Mouse (Mus musculus): ENCODE data around the gene Gpr153. TPM values are rescaled to one million over a fixed set of nuclear protein-coding genes. Genes with fewer than 3 reads are reported as not detected.

Gene Gpr153
- polyA plus RNA-seq, 1 experiment from 2014 or later, result 14.0 TPM

- no peak overlapping the region for H3K4me2 ChIP-seq (ENCODE audit: low read length)
- H3K36me3 ChIP-seq (ENCODE audit: control insufficient read depth, insufficient read depth, low read length), result peaks cover 2% of the 10 kb centered on the region; the same call in 1 of the 2 replicates
- 87% methylated on average over 13 of the region's 13 CpGs for WGBS
- no peak overlapping the region for H3K9ac ChIP-seq (replicated peaks; ENCODE audit: low read length)
- H3K9me3 ChIP-seq (ENCODE audit: control insufficient read depth, low read length), result no peaks in the 10 kb centered on the region
- H3K4me1 ChIP-seq (ENCODE audit: control insufficient read depth, insufficient read depth, low read length), result peaks cover 17% of the 10 kb centered on the region; the same call in 1 of the 2 replicates
- no peak overlapping the region for H3K27ac ChIP-seq (replicated peaks; ENCODE audit: low read depth, low read length)
- no peak for ATAC-seq (ENCODE audit: low FRiP score, low TSS enrichment)
- H3K27me3 ChIP-seq (ENCODE audit: control insufficient read depth, insufficient read depth, low read length), result peaks cover 16% of the 10 kb centered on the region; the same call in 1 of the 2 replicates
- no peak for DNase-seq
- no peak overlapping the region for H3K4me3 ChIP-seq (replicated peaks; ENCODE audit: low read depth, low read length)
Measured at GRCm38 (mm10) chr4:152269967-152270366, 4.1 kb upstream of the Gpr153 start.

GRCm38 (mm10) chr4:152270599-152270998, 3.4 kb upstream of the Gpr153 start:
- Histone ChIP-seq H3K27ac (replicated peaks; ENCODE audit: low read depth, low read length) (no peak overlapping the region), H3K9me3 (ENCODE audit: control insufficient read depth, low read length) (no peaks in the 10 kb centered on the region), H3K4me2 (ENCODE audit: low read length) (no peak overlapping the region), H3K27me3 (ENCODE audit: control insufficient read depth, insufficient read depth, low read length) (peaks cover 22% of the 10 kb centered on the region), H3K4me1 (ENCODE audit: control insufficient read depth, insufficient read depth, low read length) (peaks cover 17% of the 10 kb centered on the region; the same call in 1 of the 2 replicates), H3K9ac (replicated peaks; ENCODE audit: low read length) (no peak overlapping the region), H3K4me3 (replicated peaks; ENCODE audit: low read depth, low read length) (no peak overlapping the region), H3K36me3 (ENCODE audit: control insufficient read depth, insufficient read depth, low read length) (no peaks in the 10 kb centered on the region; the same call in 1 of the 2 replicates)
- WGBS, result 76% methylated on average over 9 of the region's 9 CpGs
- DNase-seq (no peak), ATAC-seq (ENCODE audit: low FRiP score, low TSS enrichment) (no peak)

- WGBS, result 90% methylated on average over 11 of the region's 11 CpGs
- H3K36me3 ChIP-seq (ENCODE audit: control insufficient read depth, insufficient read depth, low read length), result no peaks in the 10 kb centered on the region; the same call in 1 of the 2 replicates
- no peak for ATAC-seq (ENCODE audit: low FRiP score, low TSS enrichment)
- no peak for DNase-seq
- H3K27me3 ChIP-seq (ENCODE audit: control insufficient read depth, insufficient read depth, low read length), result peaks cover 29% of the 10 kb centered on the region
- H3K4me2 ChIP-seq (ENCODE audit: low read length), result no peak overlapping the region
- H3K27ac ChIP-seq (replicated peaks; ENCODE audit: low read depth, low read length), result no peak overlapping the region
- H3K4me3 ChIP-seq (replicated peaks; ENCODE audit: low read depth, low read length), result no peak overlapping the region
- H3K9ac ChIP-seq (replicated peaks; ENCODE audit: low read length), result no peak overlapping the region
- peaks cover 17% of the 10 kb centered on the region; the same call in 1 of the 2 replicates for H3K4me1 ChIP-seq (ENCODE audit: control insufficient read depth, insufficient read depth, low read length)
- no peaks in the 10 kb centered on the region for H3K9me3 ChIP-seq (ENCODE audit: control insufficient read depth, low read length)
Measured at GRCm38 (mm10) chr4:152271334-152271733, 2.7 kb upstream of the Gpr153 start.

- no peaks in the 10 kb centered on the region for H3K9me3 ChIP-seq (ENCODE audit: control insufficient read depth, low read length)
- peaks cover 36% of the 10 kb centered on the region for H3K27me3 ChIP-seq (ENCODE audit: control insufficient read depth, insufficient read depth, low read length)
- H3K9ac ChIP-seq (replicated peaks; ENCODE audit: low read length), result no peak overlapping the region
- H3K4me2 ChIP-seq (ENCODE audit: low read length), result no peak overlapping the region
- DNase-seq (no peak), ATAC-seq (ENCODE audit: low FRiP score, low TSS enrichment) (no peak)
- peaks cover 17% of the 10 kb centered on the region; the same call in 1 of the 2 replicates for H3K4me1 ChIP-seq (ENCODE audit: control insufficient read depth, insufficient read depth, low read length)
- H3K27ac ChIP-seq (replicated peaks; ENCODE audit: low read depth, low read length), result no peak overlapping the region
- no peaks in the 10 kb centered on the region; the same call in 1 of the 2 replicates for H3K36me3 ChIP-seq (ENCODE audit: control insufficient read depth, insufficient read depth, low read length)
- WGBS, result 74% methylated on average over 7 of the region's 7 CpGs
- no peak overlapping the region for H3K4me3 ChIP-seq (replicated peaks; ENCODE audit: low read depth, low read length)
Measured at GRCm38 (mm10) chr4:152272006-152272405, 2.0 kb upstream of the Gpr153 start.

- Histone ChIP-seq H3K36me3 (ENCODE audit: control insufficient read depth, insufficient read depth, low read length) (no peaks in the 10 kb centered on the region; the same call in 1 of the 2 replicates), H3K4me3 (replicated peaks; ENCODE audit: low read depth, low read length) (no peak overlapping the region), H3K27me3 (ENCODE audit: control insufficient read depth, insufficient read depth, low read length) (peaks cover 41% of the 10 kb centered on the region), H3K4me2 (ENCODE audit: low read length) (no peak overlapping the region), H3K9me3 (ENCODE audit: control insufficient read depth, low read length) (no peaks in the 10 kb centered on the region), H3K9ac (replicated peaks; ENCODE audit: low read length) (no peak overlapping the region), H3K27ac (replicated peaks; ENCODE audit: low read depth, low read length) (0 out of 2 replicates have a peak overlapping the region, but pooled peaks have one; percentile 64), H3K4me1 (ENCODE audit: control insufficient read depth, insufficient read depth, low read length) (peaks cover 17% of the 10 kb centered on the region; the same call in 1 of the 2 replicates)
- ATAC-seq (ENCODE audit: low FRiP score, low TSS enrichment), result no peak
- DNase-seq, result peak; percentile 62
- 31% methylated on average over 9 of the region's 9 CpGs for whole genome bisulfite sequencing
Measured at GRCm38 (mm10) chr4:152272449-152273049, 1.5 kb upstream of the Gpr153 start.

GRCm38 (mm10) chr4:152273191-152273590, 841 bp upstream of the Gpr153 start:
- Histone ChIP-seq H3K4me1 (ENCODE audit: control insufficient read depth, insufficient read depth, low read length) (peaks cover 17% of the 10 kb centered on the region; the same call in 1 of the 2 replicates), H3K9ac (replicated peaks; ENCODE audit: low read length) (peak overlapping the region; percentile 74; the same call in 1 of the 2 replicates), H3K9me3 (ENCODE audit: control insufficient read depth, low read length) (no peaks in the 10 kb centered on the region), H3K27me3 (ENCODE audit: control insufficient read depth, insufficient read depth, low read length) (peaks cover 42% of the 10 kb centered on the region), H3K4me2 (ENCODE audit: low read length) (peak overlapping the region; percentile 87), H3K4me3 (replicated peaks; ENCODE audit: low read depth, low read length) (no peak overlapping the region), H3K36me3 (ENCODE audit: control insufficient read depth, insufficient read depth, low read length) (no peaks in the 10 kb centered on the region; the same call in 1 of the 2 replicates), H3K27ac (replicated peaks; ENCODE audit: low read depth, low read length) (peak overlapping the region; percentile 64)
- ATAC-seq (ENCODE audit: low FRiP score, low TSS enrichment) (no peak), DNase-seq (no peak)
- WGBS, result 22% methylated on average over 3 of the region's 3 CpGs

GRCm38 (mm10) chr4:152274681-152275131, 674 bp downstream of the Gpr153 start:
- Histone ChIP-seq H3K9me3 (ENCODE audit: control insufficient read depth, low read length) (no peaks in the 10 kb centered on the region), H3K27me3 (ENCODE audit: control insufficient read depth, insufficient read depth, low read length) (peaks cover 48% of the 10 kb centered on the region), H3K4me2 (ENCODE audit: low read length) (peak overlapping the region; percentile 87), H3K36me3 (ENCODE audit: control insufficient read depth, insufficient read depth, low read length) (peaks cover 2% of the 10 kb centered on the region; the same call in 1 of the 2 replicates), H3K27ac (replicated peaks; ENCODE audit: low read depth, low read length) (no peak overlapping the region), H3K4me1 (ENCODE audit: control insufficient read depth, insufficient read depth, low read length) (peaks cover 17% of the 10 kb centered on the region; the same call in 1 of the 2 replicates), H3K4me3 (replicated peaks; ENCODE audit: low read depth, low read length) (peak overlapping the region; percentile 57), H3K9ac (replicated peaks; ENCODE audit: low read length) (peak overlapping the region; percentile 74)
- WGBS, result under 1% methylated on average over 20 of the region's 20 CpGs
- ATAC-seq (ENCODE audit: low FRiP score, low TSS enrichment) (peak; percentile 35; the same call in 1 of the 2 replicates), DNase-seq (peak; percentile 70)

GRCm38 (mm10) chr4:152276389-152277347, 2.6 kb downstream of the Gpr153 start:
- DNase-seq, result no peak

More at GRCm38 (mm10) chr4:152276389-152277347, 2.6 kb downstream of the Gpr153 start:
- Histone ChIP-seq H3K9me3 (ENCODE audit: control insufficient read depth, low read length) (no peaks in the 10 kb centered on the region), H3K9ac (replicated peaks; ENCODE audit: low read length) (no peak overlapping the region), H3K4me2 (ENCODE audit: low read length) (no peak overlapping the region), H3K4me3 (replicated peaks; ENCODE audit: low read depth, low read length) (no peak overlapping the region), H3K36me3 (ENCODE audit: control insufficient read depth, insufficient read depth, low read length) (peaks cover 11% of the 10 kb centered on the region; the same call in 1 of the 2 replicates), H3K27ac (replicated peaks; ENCODE audit: low read depth, low read length) (no peak overlapping the region), H3K27me3 (ENCODE audit: control insufficient read depth, insufficient read depth, low read length) (peaks cover 65% of the 10 kb centered on the region), H3K4me1 (ENCODE audit: control insufficient read depth, insufficient read depth, low read length) (peaks cover 17% of the 10 kb centered on the region; the same call in 1 of the 2 replicates)
- no peak for ATAC-seq (ENCODE audit: low FRiP score, low TSS enrichment)
- WGBS, result 54% methylated on average over 10 of the region's 10 CpGs
